Mouse (Mus musculus) heart, embryonic 15.5 days (tissue): ENCODE measurements at regions not wholly inside any gene's neighbourhood (a gene's known extent, or its start where the extent isn't known, plus 50 kb on each side); places are given as distances from the start of the nearest gene placed in this dataset.

Experiments
- ATAC-seq: fragments of 200-750 bp; cut with Nextera tagmentation; replicated peaks from 2 replicates; pipeline ENCODE4 v1.8.0; 2017; ENCODE audit warnings: low read depth, moderate TSS enrichment; ENCODE audit not compliant: insufficient number of reproducible peaks, insufficient read depth, low FRiP score
- H3K27ac ChIP-seq: fragments of 300-500 bp; sonication (generic); 2 replicates; pipeline ENCODE4 v1.5.1; 2015; ENCODE audit warnings: mild to moderate bottlenecking, inconsistent platforms
- H3K27me3 ChIP-seq: fragments of 300-500 bp; sonication (generic); 2 replicates; pipeline ENCODE4 v1.6.1; 2015; ENCODE audit warnings: inconsistent platforms
- H3K36me3 ChIP-seq: fragments of 300-500 bp; sonication (generic); 2 replicates; pipeline ENCODE4 v1.6.1; 2015; ENCODE audit warnings: mild to moderate bottlenecking, inconsistent platforms
- H3K4me1 ChIP-seq: fragments of 300-500 bp; sonication (generic); replicated peaks from 2 replicates; pipeline ENCODE4 v1.6.1; 2015; ENCODE audit warnings: inconsistent platforms
- H3K4me2 ChIP-seq: fragments of 300-500 bp; sonication (generic); 2 replicates; pipeline ENCODE4 v1.6.1; 2015; ENCODE audit warnings: inconsistent platforms, mild to moderate bottlenecking, moderate library complexity
- H3K4me3 ChIP-seq: fragments of 300-500 bp; sonication (generic); 2 replicates; pipeline ENCODE4 v1.5.1; 2015; ENCODE audit warnings: mild to moderate bottlenecking, inconsistent platforms
- H3K9ac ChIP-seq: fragments of 300-500 bp; sonication (generic); 2 replicates; pipeline ENCODE4 v1.6.1; 2015; ENCODE audit warnings: mild to moderate bottlenecking, inconsistent platforms
- H3K9me3 ChIP-seq: fragments of 300-500 bp; sonication (generic); replicated peaks from 2 replicates; pipeline ENCODE4 v1.6.1; 2016; ENCODE audit warnings: inconsistent platforms
- WGBS: fragments of 180-500 bp; shearing (Covaris S2); methylation state at CpG from one replicate; pipeline ENCODE4 v1.1.7; 2015; ENCODE audit warnings: mixed read lengths; 5-methylcytosine and 5-hydroxymethylcytosine counted together

GRCm38 (mm10) chr11:64230071-64230470, 150.8 kb upstream of the Cox10 start:
- Histone ChIP-seq H3K9me3 (no peaks in the 10 kb centered on the region), H3K4me3 (no peak overlapping the region), H3K27ac (no peak overlapping the region), H3K4me1 (no peaks in the 10 kb centered on the region), H3K9ac (no peak overlapping the region), H3K27me3 (no peaks in the 10 kb centered on the region), H3K36me3 (no peaks in the 10 kb centered on the region), H3K4me2 (no peak overlapping the region)
- WGBS, result 63% methylated on average over 4 of the region's 4 CpGs
- no peak for ATAC-seq

GRCm38 (mm10) chr11:64220888-64221287, 141.6 kb upstream of the Cox10 start:
- Histone ChIP-seq H3K4me1 (no peaks in the 10 kb centered on the region), H3K36me3 (no peaks in the 10 kb centered on the region), H3K4me3 (no peak overlapping the region), H3K4me2 (no peak overlapping the region), H3K27ac (no peak overlapping the region), H3K27me3 (no peaks in the 10 kb centered on the region), H3K9me3 (no peaks in the 10 kb centered on the region), H3K9ac (no peak overlapping the region)
- 92% methylated on average over 4 of the region's 4 CpGs for WGBS
- ATAC-seq, result no peak

GRCm38 (mm10) chr11:64217181-64217580, 137.9 kb upstream of the Cox10 start:
- no peak for ATAC-seq
- 77% methylated on average over 2 of the region's 2 CpGs for WGBS
- H3K4me3 ChIP-seq, result no peak overlapping the region

GRCm38 (mm10) chr11:64210916-64211315, 131.6 kb upstream of the Cox10 start:
- Histone ChIP-seq H3K36me3 (no peaks in the 10 kb centered on the region), H3K4me2 (no peak overlapping the region), H3K27me3 (no peaks in the 10 kb centered on the region), H3K27ac (no peak overlapping the region), H3K9me3 (no peaks in the 10 kb centered on the region), H3K4me3 (no peak overlapping the region), H3K4me1 (no peaks in the 10 kb centered on the region), H3K9ac (no peak overlapping the region)
- whole genome bisulfite sequencing, result 55% methylated on average over 3 of the region's 3 CpGs
- ATAC-seq, result no peak

More at GRCm38 (mm10) chr11:64217181-64217580, 137.9 kb upstream of the Cox10 start:
- no peak overlapping the region for H3K9ac ChIP-seq
- no peaks in the 10 kb centered on the region for H3K4me1 ChIP-seq
- no peaks in the 10 kb centered on the region for H3K36me3 ChIP-seq
- H3K27ac ChIP-seq, result no peak overlapping the region
- no peak overlapping the region for H3K4me2 ChIP-seq
- H3K9me3 ChIP-seq, result no peaks in the 10 kb centered on the region
- no peaks in the 10 kb centered on the region for H3K27me3 ChIP-seq

GRCm38 (mm10) chr11:64208306-64208705, 129.0 kb upstream of the Cox10 start:
- no peaks in the 10 kb centered on the region for H3K36me3 ChIP-seq
- no peak overlapping the region for H3K9ac ChIP-seq
- no peak for ATAC-seq
- H3K27ac ChIP-seq, result no peak overlapping the region
- no peaks in the 10 kb centered on the region for H3K9me3 ChIP-seq
- H3K4me3 ChIP-seq, result no peak overlapping the region
- H3K4me1 ChIP-seq, result peaks cover 10% of the 10 kb centered on the region
- no peak overlapping the region for H3K4me2 ChIP-seq
- 70% methylated on average over 2 of the region's 2 CpGs for WGBS
- H3K27me3 ChIP-seq, result no peaks in the 10 kb centered on the region

- no peak for ATAC-seq
- Histone ChIP-seq H3K4me1 (peaks cover 10% of the 10 kb centered on the region), H3K27ac (no peak overlapping the region), H3K9me3 (no peaks in the 10 kb centered on the region), H3K36me3 (no peaks in the 10 kb centered on the region), H3K4me2 (no peak overlapping the region), H3K4me3 (no peak overlapping the region), H3K27me3 (no peaks in the 10 kb centered on the region), H3K9ac (no peak overlapping the region)
- 62% methylated on average over 4 of the region's 4 CpGs for WGBS
Observed at GRCm38 (mm10) chr11:64207358-64207864, 128.1 kb upstream of the Cox10 start.

GRCm38 (mm10) chr11:64206155-64206554, 126.9 kb upstream of the Cox10 start:
- H3K9me3 ChIP-seq, result no peaks in the 10 kb centered on the region
- 51% methylated on average over 2 of the region's 2 CpGs for WGBS
- ATAC-seq, result no peak
- no peak overlapping the region for H3K4me2 ChIP-seq
- no peak overlapping the region for H3K27ac ChIP-seq
- H3K4me1 ChIP-seq, result peaks cover 10% of the 10 kb centered on the region
- H3K36me3 ChIP-seq, result no peaks in the 10 kb centered on the region
- H3K4me3 ChIP-seq, result no peak overlapping the region
- H3K9ac ChIP-seq, result no peak overlapping the region
- H3K27me3 ChIP-seq, result no peaks in the 10 kb centered on the region

GRCm38 (mm10) chr11:64205069-64205468, 125.8 kb upstream of the Cox10 start:
- H3K4me2 ChIP-seq, result no peak overlapping the region
- WGBS, result 54% methylated on average over 4 of the region's 4 CpGs
- no peaks in the 10 kb centered on the region for H3K9me3 ChIP-seq
- ATAC-seq, result no peak
- H3K9ac ChIP-seq, result no peak overlapping the region
- H3K27me3 ChIP-seq, result 0 out of 2 replicates have a peak, but pooled peaks cover 3% of the 10 kb centered on the region
- H3K4me3 ChIP-seq, result no peak overlapping the region
- peaks cover 10% of the 10 kb centered on the region for H3K4me1 ChIP-seq
- H3K27ac ChIP-seq, result no peak overlapping the region
- H3K36me3 ChIP-seq, result no peaks in the 10 kb centered on the region

- Histone ChIP-seq H3K9me3 (no peaks in the 10 kb centered on the region), H3K4me3 (no peak overlapping the region), H3K4me2 (no peak overlapping the region), H3K9ac (no peak overlapping the region), H3K27me3 (0 out of 2 replicates have a peak, but pooled peaks cover 3% of the 10 kb centered on the region), H3K4me1 (peaks cover 10% of the 10 kb centered on the region), H3K36me3 (no peaks in the 10 kb centered on the region), H3K27ac (no peak overlapping the region)
- 21% methylated on average over 7 of the region's 7 CpGs for WGBS
- ATAC-seq, result no peak
Observed at GRCm38 (mm10) chr11:64204305-64204704, 125.0 kb upstream of the Cox10 start.

- no peak overlapping the region for H3K27ac ChIP-seq
- H3K9ac ChIP-seq, result no peak overlapping the region
- ATAC-seq, result no peak
- no peaks in the 10 kb centered on the region for H3K36me3 ChIP-seq
- H3K4me3 ChIP-seq, result no peak overlapping the region
- 0 out of 2 replicates have a peak, but pooled peaks cover 3% of the 10 kb centered on the region for H3K27me3 ChIP-seq
- H3K4me2 ChIP-seq, result no peak overlapping the region
- peaks cover 10% of the 10 kb centered on the region for H3K4me1 ChIP-seq
- WGBS, result 74% methylated on average over 6 of the region's 6 CpGs
- H3K9me3 ChIP-seq, result no peaks in the 10 kb centered on the region
Observed at GRCm38 (mm10) chr11:64200874-64201273, 121.6 kb upstream of the Cox10 start.

- H3K4me3 ChIP-seq, result no peak overlapping the region
- 68% methylated on average over 3 of the region's 3 CpGs for WGBS
- H3K27ac ChIP-seq, result no peak overlapping the region
- no peak overlapping the region for H3K4me2 ChIP-seq
- H3K4me1 ChIP-seq, result no peaks in the 10 kb centered on the region
- no peak for ATAC-seq
- H3K9ac ChIP-seq, result no peak overlapping the region
- H3K27me3 ChIP-seq, result 0 out of 2 replicates have a peak, but pooled peaks cover 1% of the 10 kb centered on the region
- H3K9me3 ChIP-seq, result no peaks in the 10 kb centered on the region
- no peaks in the 10 kb centered on the region for H3K36me3 ChIP-seq
Observed at GRCm38 (mm10) chr11:64195272-64195671, 116.0 kb upstream of the Cox10 start.

GRCm38 (mm10) chr11:64188701-64189100, 109.4 kb upstream of the Cox10 start:
- H3K36me3 ChIP-seq, result no peaks in the 10 kb centered on the region
- no peaks in the 10 kb centered on the region for H3K4me1 ChIP-seq
- no peak overlapping the region for H3K4me3 ChIP-seq
- no peak overlapping the region for H3K9ac ChIP-seq
- no peaks in the 10 kb centered on the region for H3K27me3 ChIP-seq
- no peaks in the 10 kb centered on the region for H3K9me3 ChIP-seq
- 63% methylated on average over 2 of the region's 2 CpGs for WGBS
- no peak overlapping the region for H3K4me2 ChIP-seq
- no peak for ATAC-seq
- no peak overlapping the region for H3K27ac ChIP-seq
